Mouse (Mus musculus): ENCODE measurements around the gene Ctsj. TPM values are rescaled to one million over a fixed set of nuclear protein-coding genes. Genes with fewer than 3 reads are reported as not detected.

Ctsj gene
- 0.09 TPM in 1 of 2 replicates, not detected in the other for polyA plus RNA-seq (2012; rRNA removed)

DNA sequence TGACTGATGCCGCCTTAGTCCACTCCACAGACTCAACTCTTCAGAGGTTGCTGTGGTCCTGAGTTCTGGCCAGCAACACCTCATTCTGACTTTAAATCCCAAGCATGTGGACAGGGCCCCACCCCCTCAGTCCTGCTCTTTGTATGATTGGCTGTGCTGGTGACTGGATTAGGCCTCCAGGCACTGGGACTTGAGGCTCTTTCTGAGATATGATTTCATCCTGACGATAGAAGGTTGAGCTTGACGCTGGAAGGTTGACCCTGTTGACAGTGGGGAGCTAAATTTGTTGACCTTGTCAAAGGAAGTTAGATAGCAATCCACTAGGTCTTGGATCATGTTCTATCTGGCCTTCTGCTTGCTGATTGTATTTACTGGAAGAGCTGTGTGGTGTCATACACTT lies at the start of gene Ctsj:
Ctsj (minus strand) TSS at position 101 of the 400 bp plus-strand sequence.

DNA sequence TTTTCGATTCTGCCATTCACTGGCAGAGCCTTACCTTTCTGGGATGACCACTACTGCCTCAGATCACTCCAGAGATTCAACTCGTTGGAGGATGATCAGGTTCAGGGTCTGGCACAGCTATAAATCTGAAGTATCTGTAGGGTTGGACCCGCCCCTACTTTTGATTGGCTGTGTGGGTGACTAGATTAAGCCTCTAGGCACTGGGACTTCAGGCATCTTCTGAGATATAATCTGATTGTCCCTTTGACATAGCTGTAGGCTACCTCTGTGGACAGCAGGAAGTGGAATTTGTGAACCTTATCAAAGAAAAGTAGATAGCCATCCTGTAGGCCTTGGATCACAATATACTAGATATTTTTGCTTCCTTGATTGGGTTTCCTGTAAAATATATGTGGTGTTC lies 34.8 kb upstream of the Ctsj start, which contains the start of gene Ctsq:
Ctsq (minus strand) TSS at position 101 of the 400 bp plus-strand sequence.

Other genes starting within 250 kb of the Ctsj start
- gene BC051665, start 219.6 kb downstream of the Ctsj start, polyA plus RNA-seq (2012; rRNA removed): not detected in 2 replicates
- gene Ctsll3, start 203.1 kb downstream of the Ctsj start, polyA plus RNA-seq (2012; rRNA removed): not detected in 2 replicates
- 0.15 TPM in 1 of 2 replicates, not detected in the other for gene 4930486L24Rik, start 141.5 kb downstream of the Ctsj start, polyA plus RNA-seq (2012; rRNA removed)
- gene Gm49392, start 109.1 kb downstream of the Ctsj start, polyA plus RNA-seq (2012; rRNA removed): 0.16 TPM in 1 of 2 replicates, not detected in the other
- gene Ctla2b, start 108.5 kb downstream of the Ctsj start, polyA plus RNA-seq (2012; rRNA removed): 3.3 and 4.1 TPM in 2 replicates
- gene Tpbpb, start 101.1 kb downstream of the Ctsj start, polyA plus RNA-seq (2012; rRNA removed): 1.0 TPM in 1 of 2 replicates, not detected in the other
- gene Gm49393, start 70.4 kb downstream of the Ctsj start, polyA plus RNA-seq (2012; rRNA removed): not detected in 2 replicates
- 2.3 and 3.2 TPM in 2 replicates for gene Gm49391, start 69.4 kb downstream of the Ctsj start, polyA plus RNA-seq (2012; rRNA removed)
- 15.8 and 17.6 TPM in 2 replicates for gene Ctla2a, start 69.3 kb downstream of the Ctsj start, polyA plus RNA-seq (2012; rRNA removed)
- gene Tpbpa, start 64.0 kb downstream of the Ctsj start, polyA plus RNA-seq (2012; rRNA removed): 0.17 and 1.4 TPM in 2 replicates
- 0.06 TPM in 1 of 2 replicates, not detected in the other for gene Ctsq, start 34.7 kb upstream of the Ctsj start, polyA plus RNA-seq (2012; rRNA removed)
- gene Ctsr, start 158.3 kb upstream of the Ctsj start, polyA plus RNA-seq (2012; rRNA removed): not detected in 2 replicates
- gene Cts6, start 197.5 kb upstream of the Ctsj start, polyA plus RNA-seq (2012; rRNA removed): not detected in 2 replicates
- gene Cts8, start 249.4 kb upstream of the Ctsj start, polyA plus RNA-seq (2012; rRNA removed): not detected in 2 replicates